Mouse (Mus musculus) CD4-positive naive resting alpha-beta T cell, adult 76 days (primary cell): Measurements from ENCODE around the gene Elovl3. TPM values are rescaled to one million over a fixed set of nuclear protein-coding genes. Genes with fewer than 3 reads are reported as not detected.

Experiments used
- total RNA-seq: library from RNA; stranded (reverse); gene quantifications from one replicate; pipeline ENCODE4 v1.2.4, GENCODE M21; 2023

Elovl3 gene
- not detected for total RNA-seq

DNA sequence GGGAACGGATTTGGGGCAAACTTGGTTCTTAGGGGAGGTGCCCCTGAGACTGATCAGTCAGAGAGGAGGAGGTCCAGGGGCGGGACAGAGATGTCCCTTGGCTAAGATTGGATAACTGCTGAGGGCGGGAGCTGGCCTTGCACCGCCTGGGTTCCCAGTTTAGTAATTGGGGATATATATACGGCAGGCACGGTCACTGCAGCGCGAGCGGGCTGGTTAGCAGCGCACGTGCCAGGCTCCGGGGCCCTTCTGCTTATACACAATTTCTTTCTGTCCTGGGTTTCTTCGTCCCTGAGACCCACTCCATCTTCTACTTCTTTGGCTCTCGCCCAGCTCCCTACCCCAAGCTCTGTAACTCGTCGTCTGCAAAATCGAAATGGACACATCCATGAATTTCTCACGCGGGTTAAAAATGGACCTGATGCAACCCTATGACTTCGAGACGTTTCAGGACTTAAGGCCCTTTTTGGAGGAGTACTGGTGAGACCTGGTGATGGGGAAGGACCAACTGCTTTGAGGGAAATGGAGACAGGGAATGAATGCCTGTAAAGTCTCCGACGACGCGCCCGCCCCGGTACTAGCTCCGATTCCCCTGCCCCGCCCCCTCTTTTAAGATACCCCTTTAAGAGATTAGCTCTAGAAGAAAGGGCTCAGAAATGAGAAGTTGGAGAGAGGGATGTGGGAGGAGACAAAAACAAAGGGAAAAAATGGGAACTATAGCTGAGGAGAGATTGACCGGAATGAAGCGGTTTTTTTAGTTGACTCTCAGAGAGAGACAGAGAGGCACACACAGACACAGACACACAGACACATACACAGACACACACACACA is at the start of gene Elovl3:
Gene Elovl3, plus strand, starts transcription at position 204 of the 832 bp plus-strand sequence.

DNA sequence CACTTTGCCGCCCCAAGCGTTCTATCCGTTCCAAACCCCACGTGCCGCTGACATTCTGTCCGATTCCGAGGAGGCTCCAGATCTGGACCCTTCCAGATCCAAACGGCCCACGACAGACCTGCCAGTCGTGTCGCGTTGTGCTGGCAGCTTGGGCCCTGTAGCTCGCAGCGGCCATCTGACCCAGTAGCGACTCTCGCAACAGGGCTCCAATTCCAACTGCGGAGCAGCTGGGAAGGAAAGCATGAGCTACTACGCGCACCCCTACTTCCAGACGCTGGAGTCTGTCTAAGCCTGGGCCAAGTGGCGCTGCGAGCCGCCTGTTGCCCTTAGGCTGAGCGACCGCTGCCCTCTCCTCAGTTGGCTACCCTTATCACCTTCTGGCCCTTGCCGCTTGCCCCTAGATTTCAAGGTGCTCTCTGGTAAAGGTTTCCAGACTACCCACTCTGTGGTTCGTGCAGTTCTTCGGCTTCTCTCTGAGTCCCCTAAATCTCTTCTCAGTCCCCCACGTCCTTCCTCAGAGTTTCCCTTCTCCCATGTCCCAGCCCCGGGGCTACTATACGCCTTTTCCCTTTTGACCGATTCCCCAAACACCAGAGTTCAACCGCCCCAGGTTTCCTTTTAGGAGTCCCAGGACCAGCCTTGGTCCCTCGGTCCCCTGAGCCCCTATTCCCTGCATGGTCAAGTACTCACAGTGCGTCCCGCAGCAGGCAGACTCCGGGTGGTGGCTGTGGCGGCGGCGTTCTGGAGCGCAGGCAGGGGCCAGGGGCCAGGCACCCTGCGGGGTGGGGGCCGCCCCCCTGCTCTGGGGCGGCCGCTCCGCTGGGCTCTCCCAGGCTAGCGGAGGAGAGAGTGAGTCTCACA is 16.0 kb downstream of the Elovl3 start, which contains the start of gene Pitx3:
Gene Pitx3, minus strand, starts transcription at position 816 of the 861 bp plus-strand sequence.

GRCm38 (mm10) chr19:46152127-46152803 is 20.6 kb downstream of the Elovl3 start, which contains the start of gene Gbf1:
Gbf1 (plus strand) TSS chr19:46152509.

Other genes with a start within 250 kb of the Elovl3 start
- gene Armh3, start 133.4 kb upstream of the Elovl3 start, total RNA-seq = 17.7 TPM
- gene Hps6, start 128.4 kb upstream of the Elovl3 start, total RNA-seq = 4.5 TPM
- gene Pprc1, start 87.0 kb upstream of the Elovl3 start, total RNA-seq = 95.8 TPM
- gene Ldb1, start 86.7 kb upstream of the Elovl3 start, total RNA-seq = 374 TPM
- 73.9 TPM for gene Nolc1, start 56.0 kb upstream of the Elovl3 start, total RNA-seq
- not detected for gene Pitx3, start 16.4 kb downstream of the Elovl3 start, total RNA-seq
- 97.0 TPM for gene Gbf1, start 20.6 kb downstream of the Elovl3 start, total RNA-seq
- 98.9 TPM for gene Nfkb2, start 172.4 kb downstream of the Elovl3 start, total RNA-seq
- gene Psd, start 195.3 kb downstream of the Elovl3 start, total RNA-seq = 0.21 TPM
- gene Fbxl15, start 196.3 kb downstream of the Elovl3 start, total RNA-seq = 4.1 TPM
- 23.6 TPM for gene Cuedc2, start 206.8 kb downstream of the Elovl3 start, total RNA-seq
- 4.6 TPM for gene Mfsd13a, start 209.2 kb downstream of the Elovl3 start, total RNA-seq
- not detected for gene 2310034G01Rik, start 218.4 kb downstream of the Elovl3 start, total RNA-seq